Mouse (Mus musculus) kidney, adult 2 months (tissue): Measurements from ENCODE around the gene Ggt5.

Source experiments
- CTCF ChIP-seq: fragments of 200-500 bp; conservative IDR thresholded peaks from 2 replicates; pipeline ENCODE4 v1.5.1; 2011; ENCODE audit warnings: low read depth, mild to moderate bottlenecking, control low read depth, low read length, moderate library complexity, mixed read lengths; ENCODE audit not compliant: insufficient read depth, insufficient read length
- POLR2A ChIP-seq: fragments of 200-500 bp; IDR thresholded peaks from one replicate; pipeline ENCODE4 v1.6.1; 2011; ENCODE audit warnings: low read depth, low read length, control low read depth

DNA sequence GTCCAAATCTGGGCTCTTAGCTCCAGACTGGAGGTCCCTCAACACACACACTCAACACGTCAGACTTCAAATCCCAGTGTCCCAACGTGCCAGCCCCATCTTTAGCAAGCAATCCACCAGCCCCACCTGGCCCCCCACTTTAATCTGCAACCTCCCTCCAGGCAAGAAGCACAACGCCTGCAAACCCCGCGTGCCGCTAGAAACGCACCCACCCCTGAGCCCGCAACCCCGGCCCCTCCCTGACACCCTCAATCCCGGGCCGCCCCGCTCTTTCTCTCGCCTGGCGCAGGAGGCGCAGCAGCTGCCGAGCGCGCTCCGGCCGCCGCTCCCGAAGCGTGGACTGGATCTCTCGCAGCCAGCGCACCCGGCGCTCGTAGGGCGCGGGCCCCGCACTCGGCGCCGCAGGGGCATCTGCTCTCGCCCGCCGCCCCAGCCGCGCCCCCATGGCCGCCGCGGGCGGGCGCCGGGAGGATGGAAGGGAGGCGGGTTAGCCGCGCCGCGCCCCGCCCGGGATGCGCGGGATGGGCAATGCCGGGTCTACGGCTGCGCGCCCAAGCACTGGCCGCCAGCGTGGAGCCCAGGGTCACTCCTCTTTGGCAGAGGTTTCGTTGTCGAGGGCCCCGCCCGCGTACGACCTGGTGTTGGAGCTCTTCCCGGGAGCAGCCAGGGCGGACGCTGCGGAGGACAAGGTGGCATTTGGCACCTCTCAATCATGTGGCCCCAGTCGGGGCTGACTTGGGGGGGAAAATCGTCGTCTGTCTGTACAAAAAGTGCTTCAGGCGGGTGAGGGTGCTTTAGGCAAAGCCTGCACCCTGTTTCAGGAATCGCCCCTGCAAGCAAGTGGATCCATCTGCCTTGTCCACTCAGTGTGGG lies 29.2 kb upstream of the Ggt5 start, which contains the start of gene Lrrc75b:
- no peak for TF ChIP-seq POLR2A
- no peak for TF ChIP-seq CTCF
